Mouse (Mus musculus) liver, adult 2 months (tissue): ENCODE data around the gene Phldb2. TPM values are rescaled to one million over a fixed set of nuclear protein-coding genes. Genes with fewer than 3 reads are reported as not detected.

ENCODE experiments used
- DNase-seq: peaks from one replicate; pipeline ENCODE4 v3.0.0-alpha.2; 2011; ENCODE audit warnings: low read depth, low spot score; ENCODE audit errors: extremely low read depth
- H3K27ac ChIP-seq: fragments of 200-500 bp; replicated peaks from 2 replicates; pipeline ENCODE4 v1.5.1; 2012; ENCODE audit warnings: low read depth, mild to moderate bottlenecking, control low read depth, inconsistent platforms, low read length; ENCODE audit not compliant: insufficient read depth
- H3K27me3 ChIP-seq: fragments of 200-500 bp; 2 replicates; pipeline ENCODE4 v1.6.1; 2012; ENCODE audit warnings: mild to moderate bottlenecking, moderate library complexity, low read length, inconsistent platforms; ENCODE audit not compliant: control insufficient read depth, insufficient read depth
- H3K36me3 ChIP-seq: fragments of 200-500 bp; 2 replicates; pipeline ENCODE4 v1.6.1; 2012; ENCODE audit warnings: low read length, inconsistent platforms; ENCODE audit not compliant: control insufficient read depth, insufficient read depth
- H3K4me1 ChIP-seq: fragments of 200-500 bp; 2 replicates; pipeline ENCODE4 v1.6.1; 2011; ENCODE audit warnings: low read length; ENCODE audit not compliant: control insufficient read depth, insufficient read depth
- H3K4me3 ChIP-seq: fragments of 200-500 bp; 2 replicates; pipeline ENCODE4 v1.5.1; 2011; ENCODE audit warnings: low read depth, mild to moderate bottlenecking, control low read depth, low read length, moderate library complexity; ENCODE audit not compliant: insufficient read depth
- H3K79me2 ChIP-seq: fragments of 200-500 bp; 2 replicates; pipeline ENCODE4 v1.6.1; 2012; ENCODE audit warnings: inconsistent platforms, mild to moderate bottlenecking, low read length, moderate library complexity; ENCODE audit not compliant: control insufficient read depth, insufficient read depth
- H3K9ac ChIP-seq: fragments of 200-500 bp; 2 replicates; pipeline ENCODE4 v1.6.1; 2012; ENCODE audit warnings: low read depth, mild to moderate bottlenecking, control low read depth, inconsistent platforms, low read length
- CTCF ChIP-seq: fragments of 200-500 bp; IDR thresholded peaks from 2 replicates; pipeline ENCODE4 v1.5.1; 2011; ENCODE audit warnings: low read depth, low read length, control low read depth
- POLR2A ChIP-seq: fragments of 200-500 bp; IDR thresholded peaks from 2 replicates; pipeline ENCODE4 v1.6.1; 2011; ENCODE audit warnings: low read length, control low read depth; ENCODE audit not compliant: insufficient read depth; ENCODE audit errors: extremely low read depth
- WGBS: fragments of 180-500 bp; shearing (Covaris S2); methylation state at CpG from one replicate; pipeline ENCODE4 v1.1.7; 2018; 5-methylcytosine and 5-hydroxymethylcytosine counted together
- polyA plus RNA-seq: library from polyadenylated mRNA; depleted of rRNA; stranded (reverse); fragments of >200 nt; gene quantifications from 2 replicates; pipeline ENCODE4 v1.2.3, GENCODE M21; 2012
- total RNA-seq: library from RNA; depleted of rRNA; stranded (reverse); fragments of >200 nt; gene quantifications from 2 replicates; pipeline ENCODE4 v1.2.3, GENCODE M21; 2014

Gene Phldb2
- total and polyA plus RNA-seq, 2 experiments: 19.1 to 58.3 TPM

GRCm38 (mm10) chr16:45743591-45744144, 209.7 kb downstream of the Phldb2 start:
- no peak overlapping the region for H3K27ac ChIP-seq
- 76% methylated on average over 4 of the region's 4 CpGs for WGBS
- H3K4me1 ChIP-seq: no peaks in the 10 kb centered on the region
- H3K27me3 ChIP-seq: no peaks in the 10 kb centered on the region
- TF ChIP-seq CTCF (no peak), POLR2A (no peak)
- peaks cover 16% of the 10 kb centered on the region for H3K36me3 ChIP-seq
- H3K4me3 ChIP-seq: no peak overlapping the region
- H3K79me2 ChIP-seq: no peaks in the 10 kb centered on the region
- no peak overlapping the region for H3K9ac ChIP-seq
- DNase-seq: peak; percentile 9

- H3K4me1 ChIP-seq: no peaks in the 10 kb centered on the region; the same call in 1 of the 2 replicates
- peak; percentile 78 for DNase-seq
- peak; percentile 81 for TF ChIP-seq POLR2A
- TF ChIP-seq CTCF: no peak
- H3K79me2 ChIP-seq: peaks cover 2% of the 10 kb centered on the region; the same call in 1 of the 2 replicates
- under 1% methylated on average over 51 of the region's 51 CpGs for WGBS
- H3K9ac ChIP-seq: peak within 1 kb of the TSS; percentile 95
- H3K27ac ChIP-seq: peak within 1 kb of the TSS; percentile 92
- peak within 1 kb of the TSS; percentile 92 for H3K4me3 ChIP-seq
- no peaks in the 10 kb centered on the region for H3K27me3 ChIP-seq
- peaks cover 9% of the 10 kb centered on the region for H3K36me3 ChIP-seq
Observed at GRCm38 (mm10) chr16:45742615-45743476, 210.6 kb downstream of the Phldb2 start, which contains the start of gene Abhd10. TSS of gene Abhd10 (minus strand) at chr16:45742955.

- peaks cover 21% of the 10 kb centered on the region; the same call in 1 of the 2 replicates for H3K36me3 ChIP-seq
- 79% methylated on average over 8 of the region's 8 CpGs for WGBS
- no peak for DNase-seq
Observed at GRCm38 (mm10) chr16:45737880-45738279, 215.5 kb downstream of the Phldb2 start.

GRCm38 (mm10) chr16:45736724-45737123, 216.7 kb downstream of the Phldb2 start:
- TF ChIP-seq CTCF: no peak
- TF ChIP-seq POLR2A: no peak
- peaks cover 3% of the 10 kb centered on the region; the same call in 1 of the 2 replicates for H3K79me2 ChIP-seq
- no peak overlapping the region for H3K4me3 ChIP-seq
- no peak overlapping the region for H3K27ac ChIP-seq
- H3K4me1 ChIP-seq: no peaks in the 10 kb centered on the region; the same call in 1 of the 2 replicates
- H3K27me3 ChIP-seq: no peaks in the 10 kb centered on the region
- 92% methylated on average over 3 of the region's 3 CpGs for WGBS
- H3K9ac ChIP-seq: no peak overlapping the region
- DNase-seq: no peak
- peaks cover 25% of the 10 kb centered on the region; the same call in 1 of the 2 replicates for H3K36me3 ChIP-seq

More at GRCm38 (mm10) chr16:45737880-45738279, 215.5 kb downstream of the Phldb2 start:
- Histone ChIP-seq H3K9ac (no peak overlapping the region), H3K79me2 (peaks cover 3% of the 10 kb centered on the region; the same call in 1 of the 2 replicates), H3K4me1 (no peaks in the 10 kb centered on the region; the same call in 1 of the 2 replicates), H3K4me3 (no peak overlapping the region), H3K27me3 (no peaks in the 10 kb centered on the region), H3K27ac (no peak overlapping the region)
- no peak for TF ChIP-seq POLR2A
- no peak for TF ChIP-seq CTCF

- H3K36me3 ChIP-seq: peaks cover 15% of the 10 kb centered on the region
- DNase-seq: peak; percentile 77
- H3K9ac ChIP-seq: no peak overlapping the region
- peaks cover under 1% of the 10 kb centered on the region; the same call in 1 of the 2 replicates for H3K27me3 ChIP-seq
- TF ChIP-seq CTCF (no peak), POLR2A (no peak)
- 33% methylated on average over 5 of the region's 5 CpGs for whole genome bisulfite sequencing
- no peak overlapping the region for H3K4me3 ChIP-seq
- peak overlapping the region; percentile 15; the same call in 1 of the 2 replicates for H3K27ac ChIP-seq
- H3K4me1 ChIP-seq: peaks cover 9% of the 10 kb centered on the region
- H3K79me2 ChIP-seq: no peaks in the 10 kb centered on the region
Observed at GRCm38 (mm10) chr16:45729163-45729562, 224.2 kb downstream of the Phldb2 start.
